Mouse (Mus musculus): ENCODE results near the gene Tsr2. TPM values are rescaled to one million over a fixed set of nuclear protein-coding genes. Genes with fewer than 3 reads are reported as not detected.

Gene Tsr2
- polyA plus RNA-seq, 1 experiment from 2014 or later: 40.6 TPM

Other genes with a start within 250 kb of the Tsr2 start
- 86.0 and 97.9 TPM in 2 replicates for gene Gnl3l, start 79.2 kb downstream of the Tsr2 start, polyA plus RNA-seq (2015; fragmentation: Nextera tagmentation; extraction: Ambion mirVana)
- 15.7 and 16.2 TPM in 2 replicates for gene Fgd1, start 50.4 kb downstream of the Tsr2 start, polyA plus RNA-seq (2015; fragmentation: Nextera tagmentation; extraction: Ambion mirVana)
- gene Wnk3, start 101.5 kb upstream of the Tsr2 start, polyA plus RNA-seq (2015; fragmentation: Nextera tagmentation; extraction: Ambion mirVana): 18.4 and 19.0 TPM in 2 replicates
- gene Fam120c, start 247.6 kb upstream of the Tsr2 start, polyA plus RNA-seq (2015; fragmentation: Nextera tagmentation; extraction: Ambion mirVana): 7.5 and 8.2 TPM in 2 replicates

All from midbrain, embryonic 15.5 days (tissue).